Mouse (Mus musculus) liver, postnatal 0 days (tissue): ENCODE measurements around the gene Nxph1. TPM values are rescaled to one million over a fixed set of nuclear protein-coding genes. Genes with fewer than 3 reads are reported as not detected.

ENCODE experiments used
- ATAC-seq: fragments of 200-750 bp; cut with Nextera tagmentation; 2 replicates; pipeline ENCODE4 v1.8.0; 2017; ENCODE audit warnings: mild to moderate bottlenecking, moderate library complexity
- DNase-seq: peaks from one replicate; pipeline ENCODE4 v3.0.0-alpha.2; 2016
- H3K27ac ChIP-seq: fragments of 300-500 bp; sonication (generic); 2 replicates; pipeline ENCODE4 v1.5.1; 2014; ENCODE audit warnings: antibody characterized with exemption, moderate library complexity, mild to moderate bottlenecking, low read depth
- H3K27me3 ChIP-seq: fragments of 300-500 bp; sonication (generic); 2 replicates; pipeline ENCODE4 v1.6.1; 2014; ENCODE audit warnings: low read length, control low read depth, mixed read lengths; ENCODE audit not compliant: insufficient read depth
- H3K36me3 ChIP-seq: fragments of 300-500 bp; sonication (generic); replicated peaks from 2 replicates; pipeline ENCODE4 v1.6.1; 2014; ENCODE audit warnings: mild to moderate bottlenecking, control low read depth, low read length, moderate library complexity, mixed read lengths; ENCODE audit not compliant: insufficient read depth
- H3K4me1 ChIP-seq: fragments of 300-500 bp; sonication (generic); 2 replicates; pipeline ENCODE4 v1.6.1; 2014; ENCODE audit warnings: antibody characterized with exemption, mild to moderate bottlenecking, control low read depth; ENCODE audit not compliant: insufficient read depth
- H3K4me2 ChIP-seq: fragments of 300-500 bp; sonication (generic); 2 replicates; pipeline ENCODE4 v1.6.1; 2014; ENCODE audit warnings: low read depth, mild to moderate bottlenecking, low read length, moderate library complexity, mixed read lengths
- H3K4me3 ChIP-seq: fragments of 300-500 bp; sonication (generic); 2 replicates; pipeline ENCODE4 v1.5.1; 2014; ENCODE audit warnings: low read depth, low read length
- H3K9ac ChIP-seq: fragments of 300-500 bp; sonication (generic); replicated peaks from 2 replicates; pipeline ENCODE4 v1.6.1; 2014; ENCODE audit warnings: mild to moderate bottlenecking, moderate library complexity
- H3K9me3 ChIP-seq: fragments of 300-500 bp; sonication (generic); 2 replicates; pipeline ENCODE4 v1.6.1; 2016; ENCODE audit warnings: mild to moderate bottlenecking, control low read depth, low read length, mixed read lengths
- CTCF ChIP-seq: sonication (generic); IDR thresholded peaks from 2 replicates; pipeline ENCODE4 v1.5.1; 2016; ENCODE audit warnings: antibody characterized with exemption, low read depth
- EP300 ChIP-seq: IDR thresholded peaks from 2 replicates; pipeline ENCODE4 v1.6.1; 2016; ENCODE audit warnings: antibody characterized with exemption, low read depth, mild to moderate bottlenecking
- WGBS: fragments of 180-500 bp; shearing (Covaris S2); extraction: QIAGEN DNeasy Blood & Tissue Kit; methylation state at CpG from one replicate; pipeline ENCODE4 v1.1.7; 2014; ENCODE audit not compliant: insufficient replicate concordance; 5-methylcytosine and 5-hydroxymethylcytosine counted together
- polyA plus RNA-seq: library from polyadenylated mRNA; unstranded; fragments of >200 nt; fragmentation: Nextera tagmentation; extraction: Ambion mirVana; gene quantifications from 2 replicates; pipeline ENCODE4 v1.2.1, GENCODE M21; 2015

The Nxph1 gene
- polyA plus RNA-seq, 1 experiment from 2014 or later: not detected

DNA sequence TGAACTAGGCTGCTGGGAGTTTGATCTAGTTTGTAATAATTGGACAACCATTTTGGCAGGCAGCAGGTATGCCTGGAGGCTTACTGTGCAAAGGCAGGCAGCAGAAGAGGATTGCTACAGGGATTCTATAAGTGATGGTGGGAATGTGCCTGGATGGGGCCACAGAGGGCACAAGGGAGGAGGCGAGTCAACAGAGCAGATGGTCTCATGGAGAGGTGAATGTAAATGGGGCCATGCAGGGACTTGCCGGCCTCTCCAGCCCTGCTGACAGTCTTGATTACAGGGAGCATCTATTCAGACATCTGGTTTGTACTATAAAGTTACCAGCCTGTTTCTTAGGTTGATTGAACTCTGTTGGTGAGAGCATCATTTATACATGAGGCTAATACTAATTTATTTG, 98.6 kb downstream of the Nxph1 start:
- DNase-seq (no peak), ATAC-seq (no peak)
- no peaks in the 10 kb centered on the region for H3K9me3 ChIP-seq
- no peak overlapping the region for H3K27ac ChIP-seq
- H3K36me3 ChIP-seq: no peaks in the 10 kb centered on the region
- TF ChIP-seq CTCF (no peak), EP300 (no peak)
- no peaks in the 10 kb centered on the region for H3K4me1 ChIP-seq
- no peak overlapping the region for H3K4me2 ChIP-seq
- WGBS: 44% methylated on average over 2 of the region's 2 CpGs
- H3K4me3 ChIP-seq: no peak overlapping the region
- H3K9ac ChIP-seq: no peak overlapping the region
- H3K27me3 ChIP-seq: no peaks in the 10 kb centered on the region

DNA sequence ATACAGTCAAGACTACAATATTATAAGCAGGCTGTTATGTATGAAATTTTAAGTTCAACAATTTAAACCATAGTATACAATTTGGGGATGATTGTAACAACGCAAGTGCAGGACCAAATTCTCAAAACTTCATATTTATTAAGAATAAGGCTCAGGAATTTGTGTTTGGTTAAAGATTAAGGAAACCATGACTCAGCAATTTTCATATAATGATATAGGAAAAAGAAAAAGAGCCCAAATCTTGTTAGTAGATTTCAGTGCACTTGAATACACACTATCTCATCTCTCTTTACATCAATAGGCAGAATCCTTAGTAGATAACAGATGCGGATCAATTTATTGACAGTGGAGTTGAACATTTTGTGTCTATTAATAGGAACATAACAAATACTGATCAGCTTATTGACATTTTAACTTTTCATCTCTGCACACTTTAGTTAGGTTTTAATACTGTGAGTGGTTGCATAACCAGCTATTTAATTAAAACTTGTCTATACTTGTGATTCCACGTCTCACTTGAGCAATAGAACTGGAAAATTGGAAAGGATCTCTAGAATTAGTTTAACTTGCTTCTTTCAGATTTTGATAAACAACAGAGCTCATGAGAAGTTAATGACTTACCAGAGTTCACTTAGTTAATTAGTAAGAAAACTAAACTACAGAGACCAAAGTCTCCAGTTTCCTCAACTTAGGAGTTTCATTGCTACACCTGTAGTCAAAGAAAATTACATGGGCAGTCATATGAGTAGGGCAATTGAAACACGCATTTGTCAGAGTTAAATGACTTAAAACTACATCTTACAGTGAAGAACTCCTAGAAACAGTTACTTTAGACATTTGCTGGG, 113.3 kb downstream of the Nxph1 start:
- Histone ChIP-seq H3K9ac (no peak overlapping the region), H3K4me3 (no peak overlapping the region), H3K27me3 (no peaks in the 10 kb centered on the region), H3K4me1 (no peaks in the 10 kb centered on the region), H3K9me3 (no peaks in the 10 kb centered on the region), H3K4me2 (no peak overlapping the region), H3K27ac (no peak overlapping the region), H3K36me3 (no peaks in the 10 kb centered on the region)
- TF ChIP-seq EP300 (no peak), CTCF (no peak)
- WGBS: 67% methylated on average over 4 of the region's 4 CpGs
- ATAC-seq (peak; percentile 63), DNase-seq (no peak)

DNA sequence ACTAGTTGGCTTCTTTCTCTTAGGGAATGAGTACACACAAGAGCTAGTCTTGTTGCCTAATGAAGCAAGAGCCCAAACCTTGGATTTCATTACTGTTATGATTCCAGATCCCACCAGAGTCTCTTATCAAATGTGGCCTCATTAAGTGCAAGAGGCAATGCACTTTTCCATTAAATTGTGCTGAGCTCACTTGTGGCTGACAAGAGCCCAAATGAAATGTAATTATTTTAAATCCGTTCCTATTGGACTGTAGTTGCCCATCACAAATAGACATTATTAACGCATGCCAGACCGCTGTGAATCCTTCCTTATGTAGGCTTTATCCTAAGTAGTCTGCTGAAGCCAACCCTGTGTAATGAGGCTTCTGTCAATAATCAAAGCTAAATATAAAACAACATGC, 118.2 kb downstream of the Nxph1 start:
- H3K36me3 ChIP-seq: no peaks in the 10 kb centered on the region
- WGBS: 72% methylated on average over 3 of the region's 3 CpGs
- no peaks in the 10 kb centered on the region for H3K4me1 ChIP-seq
- no peaks in the 10 kb centered on the region for H3K9me3 ChIP-seq
- no peak for DNase-seq
- H3K27ac ChIP-seq: no peak overlapping the region
- no peaks in the 10 kb centered on the region for H3K27me3 ChIP-seq
- TF ChIP-seq CTCF: no peak
- no peak for TF ChIP-seq EP300
- no peak overlapping the region for H3K4me2 ChIP-seq
- H3K9ac ChIP-seq: no peak overlapping the region
- ATAC-seq: no peak
- H3K4me3 ChIP-seq: no peak overlapping the region

DNA sequence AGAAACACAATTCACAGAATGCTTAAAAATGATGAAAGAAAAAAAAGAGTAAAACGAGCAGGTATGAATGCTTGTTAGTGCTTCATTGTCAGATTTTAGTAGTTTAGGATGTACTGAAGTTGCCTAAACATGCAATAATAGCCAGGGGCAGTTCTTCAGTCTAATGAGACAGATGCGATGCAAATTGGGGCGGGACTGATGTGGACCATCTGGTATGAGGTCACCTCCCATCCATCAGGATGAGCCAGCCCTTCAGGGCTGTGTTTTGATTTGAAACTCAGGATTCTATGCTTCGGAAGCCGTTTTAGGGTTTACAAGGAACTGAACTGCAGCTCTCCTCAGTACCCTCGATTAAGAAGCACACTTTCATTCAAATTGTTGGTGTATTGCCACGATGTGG, 121.7 kb downstream of the Nxph1 start:
- no peak overlapping the region for H3K4me2 ChIP-seq
- no peak overlapping the region for H3K4me3 ChIP-seq
- H3K27me3 ChIP-seq: no peaks in the 10 kb centered on the region
- no peaks in the 10 kb centered on the region for H3K9me3 ChIP-seq
- WGBS: 67% methylated on average over 7 of the region's 7 CpGs
- no peaks in the 10 kb centered on the region for H3K36me3 ChIP-seq
- no peaks in the 10 kb centered on the region for H3K4me1 ChIP-seq
- no peak overlapping the region for H3K9ac ChIP-seq
- no peak overlapping the region for H3K27ac ChIP-seq
- DNase-seq (no peak), ATAC-seq (no peak)
- TF ChIP-seq CTCF (no peak), EP300 (no peak)

DNA sequence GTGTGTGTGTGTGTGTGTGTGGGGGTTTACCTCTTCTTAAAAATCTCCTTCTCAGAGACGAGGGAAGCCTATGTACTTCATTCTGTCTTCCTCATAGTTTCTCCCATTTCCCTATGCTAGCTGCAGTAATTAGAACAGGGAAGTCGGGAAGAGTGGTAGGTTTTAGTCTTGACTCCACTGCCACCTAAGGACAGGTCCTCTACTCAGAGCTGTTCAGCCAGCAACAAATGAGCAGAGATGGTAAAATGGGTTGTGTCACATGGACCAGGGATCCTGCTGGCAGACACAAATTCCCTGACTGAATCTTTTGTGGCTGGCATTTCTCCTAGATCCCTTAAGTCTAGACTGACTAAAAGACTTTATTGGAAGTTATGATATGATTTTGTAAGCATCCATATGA, 128.2 kb downstream of the Nxph1 start:
- Histone ChIP-seq H3K9ac (no peak overlapping the region), H3K4me1 (no peaks in the 10 kb centered on the region), H3K27me3 (no peaks in the 10 kb centered on the region), H3K4me3 (no peak overlapping the region), H3K9me3 (no peaks in the 10 kb centered on the region), H3K36me3 (no peaks in the 10 kb centered on the region), H3K4me2 (no peak overlapping the region), H3K27ac (no peak overlapping the region)
- 50% methylated on average over 2 of the region's 2 CpGs for WGBS
- no peak for ATAC-seq
- no peak for DNase-seq
- TF ChIP-seq EP300 (no peak), CTCF (peak; percentile 20; the same call in 1 of the 2 replicates)

DNA sequence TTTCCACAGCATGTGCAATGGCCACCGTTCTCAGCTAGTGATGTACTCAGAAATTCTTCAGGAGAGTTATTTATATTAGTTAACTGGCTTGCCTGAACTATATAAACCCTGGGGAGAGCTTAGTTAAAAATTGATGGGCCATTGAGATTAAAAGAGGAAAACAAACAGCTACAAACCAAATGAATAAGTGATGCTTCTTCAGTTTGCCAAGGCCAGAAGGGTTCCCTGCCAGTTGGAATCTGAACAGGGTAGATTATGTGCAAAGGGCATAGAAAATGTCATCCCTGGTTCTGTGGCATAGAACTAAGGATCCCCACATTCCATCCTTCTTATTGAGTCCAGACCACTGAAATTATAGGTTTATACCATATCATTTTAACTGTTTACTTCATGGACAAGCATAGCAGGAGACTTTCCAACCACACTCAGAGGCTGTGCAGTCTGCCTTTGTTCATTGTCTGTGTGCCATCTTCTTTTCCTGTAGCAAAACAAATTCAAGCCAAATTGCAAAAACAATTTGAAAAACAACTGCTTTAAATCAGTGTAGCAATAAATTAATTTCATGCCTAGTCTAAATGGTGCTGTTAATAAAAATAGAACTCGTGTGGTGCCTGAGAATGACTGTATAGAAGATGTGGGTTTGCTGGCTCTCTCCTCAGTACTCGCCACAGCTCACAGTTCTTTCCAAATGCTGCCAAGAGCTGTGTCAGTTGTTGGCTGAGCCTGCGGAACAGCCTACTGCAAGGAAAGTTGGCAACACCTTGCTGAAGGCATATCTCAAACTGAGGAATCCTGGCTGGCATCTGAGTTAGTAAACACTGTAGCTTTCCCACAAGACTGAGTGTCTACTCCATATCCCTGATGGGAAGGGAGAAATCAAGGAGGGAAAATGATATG, 129.8 kb downstream of the Nxph1 start:
- no peak for DNase-seq
- Histone ChIP-seq H3K27ac (no peak overlapping the region), H3K4me3 (no peak overlapping the region), H3K4me2 (no peak overlapping the region), H3K4me1 (no peaks in the 10 kb centered on the region), H3K36me3 (no peaks in the 10 kb centered on the region), H3K9ac (no peak overlapping the region), H3K9me3 (no peaks in the 10 kb centered on the region), H3K27me3 (no peaks in the 10 kb centered on the region)
- ATAC-seq: no peak
- WGBS: 58% methylated on average over 4 of the region's 4 CpGs
- TF ChIP-seq EP300 (no peak), CTCF (no peak)
